Mouse (Mus musculus) v-Abl transformed pro-B cells (cell line): Measurements from ENCODE around the gene 6030445D17Rik.

ENCODE experiments used
- in situ Hi-C, 2 experiments: fragments of 400-800 bp; cut with MboI; formaldehyde crosslinking; loops; one replicate each; pipeline ENCODE4 v1.15.1; 2025; ENCODE audit not compliant: unreplicated experiment in 2 of 2

Gene 6030445D17Rik

DNA sequence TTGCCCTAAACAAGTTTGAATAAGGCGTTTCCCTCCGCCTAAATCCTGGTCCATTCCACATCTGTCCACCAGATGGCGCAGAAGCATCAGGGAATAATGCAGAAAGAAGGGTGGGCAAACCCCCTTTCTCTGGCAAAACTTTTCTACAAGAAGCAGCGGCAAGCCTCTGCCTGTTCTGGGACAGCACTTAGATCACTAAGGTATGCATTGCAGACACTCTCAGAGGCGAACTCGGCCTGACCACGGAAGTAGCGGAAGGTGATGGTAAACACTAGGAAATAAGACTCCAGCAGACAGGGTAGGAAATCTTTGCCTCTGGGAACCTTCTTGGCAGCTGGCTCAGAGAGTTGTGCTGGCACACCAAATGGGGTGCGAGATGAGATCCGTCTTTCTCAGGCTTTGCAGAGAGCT is 7.2 kb upstream of the 6030445D17Rik start:
- in situ Hi-C loops, result loop anchor here (5.0 to 10.0 kb wide), 3 partner anchors 72 to 200 kb away; partner anchors contain the start of gene Lactbl1 (in 2 of the 2)

DNA sequence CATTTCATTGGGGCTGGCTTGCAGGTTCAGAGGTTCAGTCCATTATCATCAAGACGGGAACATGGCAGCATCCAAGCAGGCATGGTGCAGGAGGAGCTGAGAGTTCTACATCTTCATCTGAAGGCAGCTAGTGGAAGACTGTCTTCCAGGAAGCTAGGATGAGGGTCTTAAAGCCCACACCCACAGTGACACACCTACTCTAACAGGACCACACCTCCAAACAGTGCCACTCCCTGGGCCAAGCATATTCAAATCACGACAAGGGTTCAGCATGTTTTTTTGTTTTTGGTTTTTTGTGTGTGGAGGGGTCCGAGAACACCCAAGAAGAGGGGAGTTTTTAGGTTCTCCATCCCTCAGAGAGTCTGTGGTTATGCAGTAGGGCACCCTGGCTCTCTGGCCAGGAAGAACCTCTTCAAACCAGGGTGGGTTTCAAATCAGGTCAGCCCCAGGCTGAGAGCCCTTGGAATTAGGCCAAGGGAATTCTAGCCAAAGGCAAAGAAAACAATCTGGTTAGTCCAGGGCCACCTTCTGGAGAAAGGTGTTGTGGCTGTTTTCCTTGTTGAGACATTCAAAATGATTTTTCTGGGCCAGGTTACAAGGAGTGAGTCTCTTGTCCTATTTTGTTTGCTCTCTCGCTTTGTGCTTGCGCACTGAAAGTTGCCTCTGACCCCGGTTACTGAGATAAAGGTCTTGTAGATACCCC is 5.4 kb upstream of the 6030445D17Rik start:
- in situ Hi-C loops, result loop anchor here (5.0 to 10.0 kb wide), 3 partner anchors 71 to 202 kb away; partner anchors contain the start of gene Lactbl1 (in 1 of the 2)

DNA sequence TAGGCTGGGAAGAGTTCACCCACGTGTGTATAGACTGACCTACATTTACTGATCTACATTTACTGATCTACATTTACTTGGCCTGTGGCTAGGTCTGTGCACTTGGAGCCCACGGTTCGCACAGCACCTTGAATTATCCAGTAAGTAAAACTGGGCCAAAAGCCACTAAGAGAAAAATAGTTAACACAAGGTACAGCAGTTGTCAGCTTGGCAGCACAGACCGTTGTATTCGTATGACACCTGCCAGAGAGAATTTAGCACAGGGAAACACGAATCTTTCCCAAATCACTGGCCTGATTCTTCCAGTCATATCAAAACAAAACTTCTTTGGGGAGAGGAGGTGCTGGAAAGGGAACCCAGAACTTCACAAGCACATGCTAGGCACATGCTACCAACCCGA is 3.8 kb upstream of the 6030445D17Rik start:
- in situ Hi-C loops, result loop anchor here (5.0 to 10.0 kb wide), 3 partner anchors 69 to 203 kb away; partner anchors contain the start of gene Lactbl1 (in 1 of the 2)

DNA sequence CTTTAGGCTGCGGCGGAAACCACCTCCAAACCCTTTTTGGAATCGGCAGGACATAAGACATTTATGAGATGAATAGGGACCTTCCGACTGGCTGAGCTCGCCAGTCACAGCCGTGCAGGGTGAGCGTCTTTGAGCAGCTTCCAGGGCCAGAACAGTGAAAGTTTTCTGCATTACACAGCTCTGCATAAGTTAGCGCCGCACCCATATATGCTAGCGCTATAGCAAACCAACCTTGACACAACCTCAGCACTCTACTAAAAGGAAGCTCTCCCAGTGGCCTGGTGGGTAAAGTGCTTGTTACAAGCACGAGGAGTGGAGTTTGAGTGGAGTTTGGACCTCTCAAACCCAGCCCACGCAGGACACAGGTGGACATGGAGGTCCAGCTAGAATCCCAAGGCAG is 2.8 kb upstream of the 6030445D17Rik start:
- in situ Hi-C loops, result loop anchor here (5.0 to 10.0 kb wide), 3 partner anchors 68 to 204 kb away; partner anchors contain the start of gene Lactbl1 (in 1 of the 2)

DNA sequence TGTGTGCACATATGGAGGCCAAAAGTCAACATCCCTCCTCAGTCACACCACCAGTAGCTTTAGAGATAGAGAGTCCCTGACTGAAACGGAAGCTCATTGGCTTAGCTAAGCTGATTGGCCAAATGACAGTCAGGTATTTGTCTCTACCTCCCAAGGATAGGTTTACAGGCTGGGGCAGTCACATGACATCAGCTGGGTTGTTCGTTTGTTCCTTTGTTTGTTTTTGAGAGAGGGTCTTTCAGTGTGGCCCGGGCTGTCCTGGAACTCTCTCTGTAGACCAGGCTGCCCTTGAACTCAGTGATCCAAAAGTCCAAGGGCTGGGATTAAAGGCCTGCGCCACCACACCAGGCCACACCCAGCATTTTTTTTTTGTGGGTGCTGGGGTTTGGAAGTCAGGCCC is 844 bp upstream of the 6030445D17Rik start:
- in situ Hi-C loops, result loop anchor here in 1 of 2 experiments (5.0 kb wide), 1 partner anchor 51 kb away; no protein-coding TSS in a partner anchor

DNA sequence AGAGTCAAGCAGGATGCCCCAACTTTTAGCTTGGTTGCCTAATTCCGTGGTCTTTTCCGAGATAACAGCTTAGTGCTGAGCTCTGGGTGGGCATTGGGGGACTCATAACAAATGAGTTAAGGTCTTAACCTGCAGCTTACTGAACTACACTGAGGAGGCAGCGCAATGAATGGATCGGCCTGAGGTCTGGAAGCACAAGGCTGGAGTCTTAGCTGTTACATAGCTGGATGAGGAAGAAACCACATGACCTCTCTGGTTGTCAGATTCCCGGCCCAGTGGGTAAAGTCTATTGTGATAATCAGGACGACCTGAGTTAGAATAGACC is 327 bp upstream of the 6030445D17Rik start:
- in situ Hi-C loops, result loop anchor here in 1 of 2 experiments (5.0 kb wide), 1 partner anchor 51 kb away; no protein-coding TSS in a partner anchor

DNA sequence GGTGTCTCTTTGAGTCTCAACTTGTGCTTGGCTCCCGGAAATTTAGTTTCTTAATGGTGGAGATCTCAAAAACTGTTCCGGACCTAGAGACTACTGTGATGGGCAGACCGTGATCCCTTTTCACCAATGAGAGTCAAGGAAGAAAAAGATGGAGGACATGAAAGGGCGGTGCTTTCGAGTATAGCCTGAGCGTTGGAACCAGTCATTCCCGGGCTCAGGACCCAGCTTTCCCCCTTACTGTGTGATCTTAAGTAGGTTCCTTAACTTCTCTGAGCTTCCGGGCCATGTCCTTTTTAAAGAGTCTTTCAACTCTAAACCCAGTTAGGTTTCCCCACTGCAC is 759 bp downstream of the 6030445D17Rik start:
- in situ Hi-C loops, result loop anchor here in 1 of 2 experiments (5.0 kb wide), 1 partner anchor 49 kb away; no protein-coding TSS in a partner anchor

DNA sequence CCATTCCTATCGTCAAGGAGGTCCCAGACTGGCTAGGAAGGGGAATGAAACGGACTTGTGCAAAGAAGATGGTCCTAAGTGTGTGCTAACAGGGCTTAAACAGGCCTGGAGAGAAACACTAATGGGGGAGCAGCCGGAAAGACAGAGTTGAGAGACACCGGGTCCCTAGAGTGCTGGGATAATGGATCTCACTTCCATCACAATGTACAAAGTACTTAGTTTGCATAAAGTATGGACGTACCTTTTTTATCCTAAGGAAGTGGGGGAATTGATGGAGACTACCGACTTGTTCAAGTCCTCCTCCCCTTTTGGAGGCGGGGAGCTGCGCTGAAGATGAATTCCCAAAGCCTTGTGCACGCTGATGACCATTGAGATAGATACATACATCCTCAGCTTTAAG is 1.4 kb downstream of the 6030445D17Rik start:
- in situ Hi-C loops, result loop anchor here in 1 of 2 experiments (5.0 kb wide), 1 partner anchor 49 kb away; no protein-coding TSS in a partner anchor

DNA sequence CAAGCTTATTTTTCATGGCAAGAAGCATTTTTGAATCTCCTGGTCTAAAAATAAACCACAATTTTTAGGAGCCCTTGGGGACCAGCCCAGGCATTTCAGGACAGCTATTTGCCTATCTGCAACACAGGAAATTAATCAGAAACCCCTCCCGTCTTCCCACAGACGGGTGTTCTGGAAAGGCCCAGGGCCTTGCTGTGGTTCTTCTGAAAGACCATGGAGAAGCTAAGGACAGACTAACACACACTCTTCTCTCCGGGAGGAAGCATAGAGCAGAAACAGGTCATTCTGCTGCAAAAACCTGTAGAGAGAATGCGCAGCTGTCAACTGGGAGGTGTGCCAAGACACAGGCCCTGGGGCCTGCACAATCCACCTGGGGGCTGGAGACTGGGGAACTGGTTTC is 4.2 kb downstream of the 6030445D17Rik start:
- in situ Hi-C loops, result no loop called here

DNA sequence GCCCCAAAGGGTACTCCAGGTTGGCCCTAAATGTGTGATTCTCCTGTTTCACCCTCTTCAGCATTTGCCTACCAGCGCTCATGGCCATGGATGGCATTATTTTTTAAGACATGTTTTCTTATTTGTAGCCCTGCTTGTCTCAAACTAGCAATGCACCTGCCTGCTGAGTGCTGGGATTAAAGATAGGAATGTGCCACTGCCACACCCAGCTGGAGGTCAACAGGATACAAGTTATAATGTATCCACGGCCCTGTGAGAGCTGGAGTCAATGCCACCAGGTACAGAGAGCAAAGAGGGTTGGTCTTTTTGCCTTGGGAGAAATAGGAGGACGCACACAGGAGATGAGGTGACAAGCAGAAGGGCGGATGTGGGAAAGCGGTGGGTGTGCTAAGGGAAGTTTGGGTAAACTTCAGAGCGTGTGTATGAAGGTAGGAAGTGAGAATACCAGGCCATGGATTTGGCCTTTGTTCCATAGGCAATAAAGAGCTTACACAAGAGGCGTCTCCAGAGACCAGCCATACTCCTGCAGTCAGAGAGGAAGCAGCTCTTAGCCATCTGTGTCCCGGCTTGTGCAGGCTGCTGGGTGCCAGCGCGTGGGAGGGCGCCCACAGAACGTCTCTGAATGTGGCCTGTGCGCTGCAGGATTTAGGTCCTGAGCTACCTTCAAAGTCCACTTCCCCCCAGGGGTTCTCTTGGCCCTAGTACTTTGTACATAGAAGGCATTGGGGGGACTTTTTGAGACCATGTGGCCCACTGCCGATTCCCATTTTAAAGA is 6.7 kb downstream of the 6030445D17Rik start:
- in situ Hi-C loops, result no loop called here

DNA sequence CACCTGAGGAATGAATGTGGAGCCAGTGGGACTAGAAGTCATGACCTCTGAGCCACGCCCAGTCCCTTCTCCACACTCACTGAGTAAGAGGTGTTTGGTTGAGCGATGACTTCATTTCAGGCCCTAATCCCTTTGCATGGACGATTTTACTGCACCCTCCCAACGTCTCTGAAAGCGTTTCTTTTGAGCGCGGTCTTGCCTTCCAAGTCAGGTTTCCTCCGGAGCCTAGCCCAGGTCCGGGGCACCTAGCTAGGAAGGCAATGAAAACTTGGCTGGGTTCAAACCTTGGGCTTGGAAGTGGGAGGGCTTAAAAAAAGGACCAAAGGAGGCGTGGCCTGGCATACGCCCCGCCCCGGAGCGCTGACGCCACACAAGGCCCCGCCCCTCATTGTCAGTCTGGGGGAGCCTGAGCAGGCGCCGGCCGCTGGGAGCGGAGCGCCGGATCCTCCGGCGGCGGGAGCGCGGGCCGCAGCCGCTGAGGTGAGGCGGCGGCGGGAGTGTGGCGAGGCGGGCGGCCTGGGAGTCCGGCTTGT is 7.4 kb downstream of the 6030445D17Rik start, which contains the start of gene Luzp1:
Gene Luzp1, plus strand, starts transcription at position 391 of the 533 bp plus-strand sequence.
- in situ Hi-C loops, result no loop called here

DNA sequence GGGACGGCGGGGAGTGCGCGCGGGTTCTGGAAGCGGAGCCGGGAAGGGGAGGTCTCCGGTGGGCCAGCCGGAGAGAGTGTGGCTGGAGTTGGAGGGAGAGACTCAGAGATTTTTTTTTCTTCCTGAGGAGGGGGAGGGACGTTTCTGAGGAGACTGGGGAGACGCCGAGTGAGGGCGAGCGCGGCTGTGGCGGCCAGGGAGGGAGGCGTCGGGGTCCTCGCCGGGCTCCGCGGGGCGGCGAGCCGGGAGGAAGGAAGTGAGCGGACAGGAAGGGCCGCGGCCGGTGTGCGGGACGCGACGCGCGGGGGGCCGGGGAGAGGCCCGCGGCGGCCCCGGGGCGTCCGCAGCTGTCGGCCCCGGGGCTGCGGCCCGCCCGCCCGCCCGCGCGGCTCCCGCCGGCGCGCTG is 7.9 kb downstream of the 6030445D17Rik start:
- in situ Hi-C loops, result no loop called here

DNA sequence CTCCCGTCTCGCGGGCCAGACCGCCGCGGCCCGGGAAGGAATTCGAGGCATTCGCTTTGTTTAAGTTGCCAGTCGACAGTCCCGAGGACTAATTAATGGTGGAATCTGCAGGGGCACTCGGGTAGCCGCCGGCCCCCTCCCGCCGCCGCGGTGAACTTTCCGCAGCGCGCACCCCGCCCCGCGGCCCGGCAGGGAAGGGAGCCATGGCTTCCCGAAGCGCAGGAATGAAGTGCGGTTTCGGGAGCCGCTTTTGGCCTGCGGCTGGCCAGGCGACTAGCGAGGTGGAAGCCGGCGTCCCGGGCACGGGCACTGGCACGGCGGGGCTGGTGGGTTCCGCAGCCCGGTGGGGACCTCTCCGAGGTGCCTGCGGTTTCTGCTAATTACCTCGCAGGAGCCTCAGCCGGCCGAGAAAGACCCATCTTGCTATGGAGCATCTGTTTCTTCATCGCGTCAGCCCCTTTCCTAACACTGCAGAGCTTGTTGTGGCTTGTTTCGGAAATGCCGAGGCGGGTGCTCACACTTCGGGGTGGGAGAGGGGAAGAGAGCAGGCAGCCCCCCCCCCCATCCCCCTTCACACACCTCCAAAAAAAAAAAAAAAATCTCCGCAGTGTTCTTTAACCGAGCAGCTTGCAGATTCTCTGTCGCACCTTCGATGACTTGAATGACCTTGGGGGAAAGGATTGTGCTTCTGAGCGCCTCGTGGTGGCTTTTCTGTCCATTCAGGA is 8.5 kb downstream of the 6030445D17Rik start:
- in situ Hi-C loops, result no loop called here

DNA sequence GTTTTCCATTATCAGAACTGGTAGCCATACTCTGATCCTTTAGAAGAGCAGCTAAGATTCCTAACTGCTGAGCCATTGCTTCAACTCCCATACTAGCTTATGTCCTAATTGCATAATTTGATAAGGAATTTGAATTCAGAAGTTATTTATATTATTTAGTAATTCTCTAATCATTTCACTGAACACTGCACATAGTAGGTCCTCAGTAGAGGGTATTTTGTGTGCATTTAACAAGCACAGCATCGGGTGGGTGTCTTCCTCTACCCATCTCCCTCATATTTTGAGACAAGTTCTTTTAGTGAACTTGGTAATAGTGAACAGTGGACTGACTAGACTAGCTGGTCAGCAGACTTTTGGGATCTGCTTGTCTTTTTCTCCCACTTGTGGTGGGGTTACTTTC is 14.6 kb downstream of the 6030445D17Rik start:
- in situ Hi-C loops, result loop anchor here (5.0 kb wide), 1 partner anchor 66 kb away; no protein-coding TSS in a partner anchor

DNA sequence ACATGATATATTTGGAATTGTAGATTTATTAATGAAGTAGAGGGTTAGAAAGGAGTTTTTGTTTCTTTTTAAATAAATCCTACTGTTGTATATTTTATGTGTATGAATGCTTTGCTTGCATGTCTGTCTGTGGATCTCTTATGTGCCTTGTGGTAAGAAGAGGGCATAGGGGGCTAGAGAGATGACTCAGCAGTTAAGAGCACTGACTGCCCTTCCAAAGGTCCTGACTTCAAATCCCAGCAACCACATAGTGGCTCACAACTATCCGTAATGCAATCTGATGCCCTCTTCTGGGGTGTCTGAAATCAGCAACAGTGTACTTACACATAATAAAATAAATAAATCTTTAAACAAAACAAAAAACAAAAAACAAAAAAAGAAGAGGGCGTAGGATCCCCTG is 24.5 kb downstream of the 6030445D17Rik start:
- in situ Hi-C loops, result no loop called here

DNA sequence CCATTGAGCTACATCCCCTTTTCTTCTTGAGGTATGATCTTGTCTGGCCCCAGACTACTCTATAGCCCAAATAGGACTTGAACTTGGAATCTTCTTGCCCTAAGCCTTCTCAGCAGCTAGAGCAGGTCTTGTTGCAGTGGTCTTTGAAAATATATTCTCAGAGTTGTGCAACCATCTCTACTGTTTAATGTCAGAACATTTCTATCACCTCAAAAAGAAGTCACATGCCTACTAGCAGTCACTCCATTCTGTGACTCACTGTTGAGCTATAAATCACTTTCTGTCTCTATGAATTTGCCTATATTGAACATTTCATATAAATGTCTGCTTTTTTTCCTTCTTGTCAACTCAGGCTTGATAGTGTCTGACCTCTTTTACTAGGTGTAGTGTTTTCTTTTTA is 33.9 kb downstream of the 6030445D17Rik start:
- in situ Hi-C loops, result no loop called here

DNA sequence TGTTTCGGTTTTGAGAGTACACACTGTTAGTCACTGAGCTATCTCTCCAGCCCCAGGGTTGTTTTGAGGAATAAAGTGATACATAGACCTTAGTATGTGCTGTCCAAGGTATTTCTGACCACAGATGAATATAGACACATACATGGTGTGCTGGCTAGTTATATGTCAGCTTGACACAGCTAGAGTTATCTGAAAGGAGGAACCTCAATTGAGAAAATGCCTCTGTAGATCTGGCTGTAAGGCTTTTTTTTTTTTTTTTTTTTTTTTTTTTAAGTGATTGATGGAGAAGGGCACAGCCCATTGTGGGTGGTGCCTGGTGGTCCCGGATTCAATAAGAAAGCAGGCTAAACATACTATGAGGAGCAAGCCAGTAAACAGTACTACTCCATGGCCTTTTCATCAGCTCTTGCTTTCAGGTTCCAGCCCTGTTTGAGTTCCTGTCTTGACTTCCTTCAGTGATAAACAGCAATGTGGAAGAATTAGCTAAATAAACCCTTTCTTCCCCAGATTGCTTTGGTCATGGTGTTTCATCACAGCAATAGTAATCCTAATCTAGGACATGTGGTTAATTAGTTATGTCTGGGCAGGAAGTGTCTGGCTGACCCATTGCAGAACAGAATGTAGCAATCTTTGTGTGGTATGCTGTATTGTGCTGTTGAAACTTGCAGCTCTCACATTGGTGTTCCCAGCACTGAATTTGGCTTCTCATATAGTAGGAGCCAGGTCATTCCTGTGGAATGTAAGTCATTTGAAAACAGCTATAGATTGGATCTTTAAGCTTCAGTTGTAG is 43.6 kb downstream of the 6030445D17Rik start:
- in situ Hi-C loops, result no loop called here

DNA sequence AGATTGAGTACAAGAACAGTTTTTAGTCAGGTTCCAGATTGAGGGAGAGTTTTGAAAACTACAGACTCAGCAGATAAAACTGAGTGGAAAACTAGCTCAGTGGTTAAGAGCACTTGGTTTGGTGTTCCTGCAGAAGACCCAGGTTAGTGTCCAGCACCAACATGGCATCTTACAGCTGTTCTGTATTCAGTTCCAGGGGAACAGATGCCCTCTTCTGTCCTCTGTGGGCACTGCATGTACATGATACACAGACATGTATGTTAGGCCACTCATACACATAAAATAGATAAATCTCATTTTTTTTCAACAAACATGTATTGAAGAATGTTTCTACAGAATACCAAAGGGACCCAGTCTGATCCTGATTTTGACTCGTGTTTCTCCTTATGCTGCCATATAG is 47.8 kb downstream of the 6030445D17Rik start:
- in situ Hi-C loops, result loop anchor here in 1 of 2 experiments (5.0 kb wide), 1 partner anchor 48 kb away; the partner anchor contains the start of gene 6030445D17Rik

DNA sequence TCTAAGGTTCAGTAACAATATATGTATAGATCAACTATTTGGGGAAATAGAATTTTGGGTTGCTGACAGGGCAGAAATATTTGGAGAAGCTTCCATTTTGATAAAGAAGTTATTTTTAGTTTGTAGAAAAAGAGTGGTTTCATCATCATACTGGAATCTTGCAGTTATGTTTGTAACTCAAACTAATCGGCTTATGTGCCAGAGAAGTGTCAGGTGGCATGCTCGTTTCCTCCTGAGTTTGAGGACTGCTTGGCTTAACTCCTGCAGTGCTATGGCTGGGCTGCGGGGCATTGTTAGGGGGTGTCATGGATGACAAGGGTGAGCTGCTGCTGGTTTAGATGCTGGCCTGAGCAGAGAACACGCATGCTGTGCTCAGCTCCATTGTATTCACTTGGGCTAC is 49.7 kb downstream of the 6030445D17Rik start:
- in situ Hi-C loops, result loop anchor here in 1 of 2 experiments (5.0 kb wide), 1 partner anchor 49 kb away; the partner anchor contains the start of gene 6030445D17Rik
